Mouse (Mus musculus): ENCODE results near the gene Tspyl3. TPM values are rescaled to one million over a fixed set of nuclear protein-coding genes. Genes with fewer than 3 reads are reported as not detected.

The Tspyl3 gene
- 0.52 TPM for polyA plus RNA-seq (2015; fragmentation: Illumina TruSeq; extraction: RNeasy Lipid Tissue Mini Kit (QIAGEN cat#74804); ENCODE audit: insufficient read depth, low read depth, low replicate concordance)

DNA sequence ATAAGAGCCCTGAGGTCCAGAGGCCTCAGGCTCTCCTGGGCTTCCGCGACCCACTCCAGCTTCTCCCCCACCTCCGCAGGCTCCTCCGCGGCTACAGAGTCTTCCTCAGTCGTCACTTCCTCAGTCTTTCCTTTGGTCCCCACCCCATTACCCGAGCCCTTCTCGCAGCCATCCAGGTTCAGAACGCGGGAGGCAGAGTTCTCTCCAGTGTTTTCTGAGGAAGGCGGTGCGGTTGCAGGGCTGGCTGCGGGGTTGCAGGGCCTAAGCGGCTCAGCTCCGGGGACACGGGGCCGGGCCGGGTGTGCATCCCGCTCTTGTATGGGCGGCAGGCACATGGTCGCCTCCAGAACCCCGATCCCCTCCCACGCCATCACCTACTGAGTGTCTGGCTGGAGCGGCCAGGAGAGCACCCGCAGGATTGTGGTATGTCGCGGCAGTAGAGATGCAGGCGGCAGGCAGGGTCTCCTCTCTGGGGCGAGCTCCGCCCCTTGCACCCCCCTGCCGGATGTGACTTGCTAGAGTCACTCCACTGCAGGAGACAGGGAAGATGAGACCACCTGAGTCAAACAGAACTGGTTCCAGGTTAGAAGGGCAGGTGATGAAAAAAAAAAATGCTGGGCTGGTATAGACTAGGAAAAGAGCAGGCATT, at the start of gene Tspyl3:
Tspyl3 (minus strand) TSS at position 496 of the 649 bp plus-strand sequence.

DNA sequence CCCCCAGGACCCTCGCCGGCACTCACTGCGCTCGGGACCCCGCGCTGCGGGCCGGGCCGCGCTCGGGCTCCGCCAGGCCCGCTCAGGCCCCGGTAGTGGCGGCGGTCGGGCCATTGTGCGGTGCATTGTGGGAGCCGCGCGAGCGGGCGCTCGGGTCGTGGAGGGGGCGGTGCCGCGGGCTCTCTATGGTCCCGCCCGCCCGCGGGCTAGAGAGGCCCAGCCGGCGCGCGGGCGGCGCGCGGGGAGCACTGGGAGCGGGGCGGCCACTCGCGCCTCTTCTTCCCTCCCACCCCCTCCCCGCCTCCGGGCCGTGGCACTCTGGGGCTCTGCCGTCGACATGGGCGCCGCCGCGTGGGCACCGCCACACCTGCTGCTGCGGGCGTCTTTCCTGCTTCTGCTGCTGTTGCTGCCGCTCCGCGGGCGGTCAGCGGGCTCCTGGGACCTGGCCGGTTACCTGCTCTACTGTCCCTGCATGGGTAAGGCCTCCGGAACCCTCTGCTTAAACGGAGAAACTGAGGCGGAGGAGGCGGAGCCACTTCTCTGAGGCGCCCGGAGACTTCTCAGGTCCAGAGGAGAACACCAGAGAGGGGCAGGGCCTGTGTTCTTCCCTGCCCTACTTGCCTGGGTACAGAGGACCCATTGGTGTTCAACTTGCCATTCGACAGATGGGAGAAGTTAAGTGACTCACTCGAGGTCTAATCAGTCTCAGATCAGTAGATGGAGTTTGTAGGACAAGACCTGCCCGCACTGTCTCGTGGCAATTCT, 16.2 kb upstream of the Tspyl3 start, which contains the start of the genes Plagl2 and Pofut1:
Plagl2 (minus strand) TSS at position 177 of the 765 bp plus-strand sequence.
Pofut1 (plus strand) TSS at position 284 of the 765 bp plus-strand sequence.

Other genes with a start within 250 kb of the Tspyl3 start
- gene Pdrg1, start 210.0 kb downstream of the Tspyl3 start, polyA plus RNA-seq (2015; fragmentation: Illumina TruSeq; extraction: RNeasy Lipid Tissue Mini Kit (QIAGEN cat#74804); ENCODE audit: insufficient read depth, low read depth, low replicate concordance) = 34.0 TPM
- not detected for gene Xkr7, start 193.6 kb downstream of the Tspyl3 start, polyA plus RNA-seq (2015; fragmentation: Illumina TruSeq; extraction: RNeasy Lipid Tissue Mini Kit (QIAGEN cat#74804); ENCODE audit: insufficient read depth, low read depth, low replicate concordance)
- gene Ccm2l, start 159.5 kb downstream of the Tspyl3 start, polyA plus RNA-seq (2015; fragmentation: Illumina TruSeq; extraction: RNeasy Lipid Tissue Mini Kit (QIAGEN cat#74804); ENCODE audit: insufficient read depth, low read depth, low replicate concordance) = 17.8 TPM
- 1.0 TPM for gene Hck, start 117.0 kb downstream of the Tspyl3 start, polyA plus RNA-seq (2015; fragmentation: Illumina TruSeq; extraction: RNeasy Lipid Tissue Mini Kit (QIAGEN cat#74804); ENCODE audit: insufficient read depth, low read depth, low replicate concordance)
- gene Tm9sf4, start 64.1 kb downstream of the Tspyl3 start, polyA plus RNA-seq (2015; fragmentation: Illumina TruSeq; extraction: RNeasy Lipid Tissue Mini Kit (QIAGEN cat#74804); ENCODE audit: insufficient read depth, low read depth, low replicate concordance) = 12.8 TPM
- 1.6 TPM for gene Plagl2, start 16.0 kb upstream of the Tspyl3 start, polyA plus RNA-seq (2015; fragmentation: Illumina TruSeq; extraction: RNeasy Lipid Tissue Mini Kit (QIAGEN cat#74804); ENCODE audit: insufficient read depth, low read depth, low replicate concordance)
- 4.7 TPM for gene Pofut1, start 16.1 kb upstream of the Tspyl3 start, polyA plus RNA-seq (2015; fragmentation: Illumina TruSeq; extraction: RNeasy Lipid Tissue Mini Kit (QIAGEN cat#74804); ENCODE audit: insufficient read depth, low read depth, low replicate concordance)
- 2.8 TPM for gene Kif3b, start 66.0 kb upstream of the Tspyl3 start, polyA plus RNA-seq (2015; fragmentation: Illumina TruSeq; extraction: RNeasy Lipid Tissue Mini Kit (QIAGEN cat#74804); ENCODE audit: insufficient read depth, low read depth, low replicate concordance)
- gene Asxl1, start 120.4 kb upstream of the Tspyl3 start, polyA plus RNA-seq (2015; fragmentation: Illumina TruSeq; extraction: RNeasy Lipid Tissue Mini Kit (QIAGEN cat#74804); ENCODE audit: insufficient read depth, low read depth, low replicate concordance) = 5.4 TPM

Measured in pancreas, adult 10 weeks (tissue).